Mouse (Mus musculus) thymus, postnatal 10 days (tissue): ENCODE measurements at regions not wholly inside any gene's neighbourhood (a gene's known extent, or its start where the extent isn't known, plus 50 kb on each side); places are given as distances from the start of the nearest gene placed in this dataset.

ENCODE experiments used
- DNase-seq, 2 experiments: peaks; one replicate each; pipeline ENCODE4 v3.0.0; 2021; ENCODE audit warnings: low spot score in 2 of 2

GRCm38 (mm10) chr13:99781616-99782015, 119.3 kb downstream of the Cartpt start:
- no peak for DNase-seq

- no peak for DNase-seq
Measured at GRCm38 (mm10) chr13:99780751-99781460, 120.0 kb downstream of the Cartpt start.

- no peak for DNase-seq
Measured at GRCm38 (mm10) chr13:99778747-99779146, 122.1 kb downstream of the Cartpt start.

DNA sequence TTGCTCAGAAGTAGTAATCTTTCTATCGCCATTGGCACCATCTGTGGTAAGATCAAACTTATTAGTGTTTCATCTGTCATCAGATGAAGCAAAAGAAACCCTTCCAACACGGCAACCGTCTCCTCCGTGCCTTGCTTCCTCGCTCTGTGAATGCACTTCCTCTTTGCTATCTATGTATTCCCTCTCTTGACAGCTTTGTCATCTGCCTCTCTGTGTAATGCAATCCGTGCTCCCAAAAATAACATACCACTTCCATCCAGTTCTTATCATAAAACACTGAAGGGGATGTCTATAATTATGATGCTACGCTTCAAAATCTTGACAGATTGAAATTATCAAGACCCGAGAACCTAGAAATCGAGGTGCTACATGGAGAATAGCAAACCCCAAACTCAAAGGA, 123.2 kb downstream of the Cartpt start:
- DNase-seq: no peak

DNA sequence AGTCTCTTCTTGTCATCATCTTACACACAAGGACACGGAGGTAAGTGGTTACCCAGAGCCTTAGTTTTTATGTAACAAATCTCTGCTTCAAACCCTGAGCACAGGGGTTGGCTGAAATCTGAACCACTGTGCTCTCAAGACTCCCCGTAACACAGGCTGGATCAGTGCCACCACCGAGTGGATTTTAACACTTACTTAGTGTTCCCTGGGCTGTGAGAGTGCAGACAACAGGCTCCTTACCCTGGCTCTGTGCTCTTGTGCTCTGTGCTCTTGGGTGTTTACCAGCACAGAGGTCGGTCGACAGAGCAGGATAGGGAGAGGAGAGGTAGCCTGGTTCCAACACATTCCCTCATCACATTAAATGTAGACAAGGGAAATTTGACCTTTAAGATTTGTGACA, 134.9 kb downstream of the Cartpt start:
- DNase-seq: no peak

- DNase-seq: no peak
Measured at GRCm38 (mm10) chr13:99764764-99765163, 136.1 kb downstream of the Cartpt start.

DNA sequence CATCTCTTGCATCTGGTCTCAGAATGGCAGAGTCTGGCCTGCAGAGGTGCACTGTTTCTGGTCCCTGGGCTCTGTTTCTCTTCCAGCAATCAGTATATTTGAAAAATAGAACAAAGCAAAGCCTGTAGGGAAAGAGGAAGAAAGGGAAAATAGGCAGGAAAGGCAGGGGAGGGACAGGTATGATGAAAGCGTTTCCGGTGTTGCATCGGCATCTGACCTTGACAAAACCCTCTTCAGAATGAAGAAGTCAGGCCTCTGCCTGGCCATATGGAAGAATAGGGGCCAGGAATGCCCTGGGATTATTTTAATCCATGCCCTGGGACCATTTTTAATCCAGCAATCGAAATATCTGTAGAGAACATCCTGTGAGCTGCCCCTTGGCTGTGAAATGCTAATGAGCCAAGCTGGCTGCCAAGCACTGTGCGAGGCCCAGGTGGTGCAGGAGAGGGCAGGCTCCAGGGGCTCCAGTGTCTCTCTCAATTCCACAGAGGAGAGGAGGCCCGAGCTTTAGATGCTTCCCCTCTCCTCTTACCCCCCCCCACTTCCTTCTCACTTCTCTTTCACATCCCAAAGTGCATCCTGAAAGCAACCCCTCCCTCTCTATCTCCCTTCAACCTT, 136.7 kb downstream of the Cartpt start:
- DNase-seq: no peak

- no peak for DNase-seq
Measured at GRCm38 (mm10) chr13:99761843-99762242, 139.0 kb downstream of the Cartpt start.

- DNase-seq: no peak
Measured at GRCm38 (mm10) chr13:99761423-99761822, 139.5 kb downstream of the Cartpt start.

- DNase-seq: no peak
Measured at GRCm38 (mm10) chr13:99760646-99761045, 140.2 kb downstream of the Cartpt start.

DNA sequence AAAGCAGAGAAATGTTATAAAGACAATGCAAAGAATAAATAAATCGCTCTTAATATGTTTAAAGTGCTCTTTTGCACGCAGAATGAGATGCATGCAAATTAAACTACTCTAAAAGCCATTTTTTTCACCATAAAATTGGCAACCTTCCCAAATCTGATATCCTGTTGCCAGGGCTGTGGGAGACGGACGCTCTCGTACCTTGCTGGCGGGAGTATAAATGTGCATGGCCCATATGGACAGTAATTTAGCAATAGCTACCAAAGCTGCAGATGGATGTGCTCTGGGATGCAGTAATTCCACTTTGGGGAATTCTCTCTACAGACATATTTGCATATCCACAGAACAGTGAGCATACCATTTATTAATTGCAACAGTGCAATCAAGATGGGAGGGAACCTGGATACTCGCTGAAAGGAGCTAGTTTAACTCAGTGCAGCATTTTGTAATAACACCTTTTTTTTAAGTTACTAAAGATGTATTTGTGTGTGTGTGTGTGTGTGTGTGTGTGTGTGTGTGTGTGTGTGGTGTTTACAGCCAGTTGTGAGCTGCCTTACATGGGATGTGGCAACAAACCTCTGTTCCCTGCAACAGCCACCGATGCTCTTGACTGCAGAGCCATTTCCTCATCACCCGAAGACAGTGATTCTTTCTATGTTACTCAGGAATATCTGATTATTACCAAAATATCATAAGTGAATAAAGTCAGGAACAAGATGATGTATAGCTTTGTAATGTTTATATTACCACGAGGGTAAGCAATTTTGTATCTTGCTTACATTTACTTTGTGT, 141.4 kb downstream of the Cartpt start:
- no peak for DNase-seq

DNA sequence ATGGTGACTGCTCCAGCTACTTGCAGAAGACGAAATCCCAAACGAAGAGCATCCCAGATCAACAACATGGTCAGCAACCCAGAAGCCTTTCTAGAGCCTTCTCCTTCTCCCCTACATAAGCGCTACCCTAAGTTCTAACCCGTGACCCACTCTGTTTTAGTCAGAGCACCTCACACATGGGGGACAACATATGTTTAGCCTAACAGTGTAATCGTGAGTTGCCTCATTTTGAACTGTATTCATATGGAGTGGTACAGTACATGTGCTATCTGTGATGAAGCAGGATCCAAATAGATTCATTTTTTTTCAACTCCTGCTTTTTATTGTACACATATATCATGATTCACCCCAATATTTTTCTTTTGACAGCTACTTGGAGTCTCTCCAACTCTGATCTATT, 146.2 kb downstream of the Cartpt start:
- DNase-seq: no peak

GRCm38 (mm10) chr13:99754251-99754652, 146.6 kb downstream of the Cartpt start:
- DNase-seq: no peak

GRCm38 (mm10) chr13:99753526-99753925, 147.4 kb downstream of the Cartpt start:
- no peak for DNase-seq

GRCm38 (mm10) chr13:99750729-99751128, 150.2 kb downstream of the Cartpt start:
- DNase-seq: no peak

DNA sequence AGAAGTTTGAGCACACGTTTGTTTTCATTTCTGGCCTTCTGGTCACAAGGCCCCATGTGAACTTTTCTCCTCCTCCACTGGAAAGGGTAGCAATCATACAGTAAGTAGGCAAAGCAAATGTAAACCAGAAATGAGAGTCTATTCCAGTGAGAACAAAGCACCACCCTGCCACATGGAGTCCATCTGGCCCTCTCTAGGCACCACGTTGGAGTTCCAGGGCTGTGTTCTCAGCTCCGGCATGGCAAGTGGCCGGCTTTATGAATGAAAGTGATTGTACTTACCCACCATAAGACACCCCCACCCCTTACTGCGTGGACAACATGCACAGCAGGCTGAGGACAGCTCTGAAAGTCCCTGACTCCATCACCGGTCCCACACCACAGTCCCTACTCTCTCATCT, 151.5 kb downstream of the Cartpt start:
- DNase-seq: no peak

GRCm38 (mm10) chr13:99748128-99748527, 152.8 kb downstream of the Cartpt start:
- no peak for DNase-seq

DNA sequence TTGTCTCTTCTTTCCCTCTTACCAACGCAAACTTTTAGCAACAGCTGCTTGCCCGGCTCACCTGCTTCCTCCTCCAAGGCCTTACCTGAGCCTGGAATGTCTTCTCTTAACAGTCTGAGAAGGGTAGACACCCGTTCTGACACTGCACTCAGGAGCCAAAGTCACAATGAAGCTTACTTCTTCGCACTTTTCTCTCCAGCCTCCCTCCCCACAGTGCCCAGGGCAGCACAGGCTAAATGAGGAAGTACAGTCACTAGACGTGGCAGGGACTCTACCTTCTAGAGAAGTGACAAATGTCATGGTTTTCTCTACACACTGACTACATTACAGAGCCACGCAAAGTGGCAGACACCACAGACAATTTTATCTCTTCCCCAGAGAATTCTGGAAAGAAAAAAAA, 155.4 kb downstream of the Cartpt start:
- DNase-seq: no peak

DNA sequence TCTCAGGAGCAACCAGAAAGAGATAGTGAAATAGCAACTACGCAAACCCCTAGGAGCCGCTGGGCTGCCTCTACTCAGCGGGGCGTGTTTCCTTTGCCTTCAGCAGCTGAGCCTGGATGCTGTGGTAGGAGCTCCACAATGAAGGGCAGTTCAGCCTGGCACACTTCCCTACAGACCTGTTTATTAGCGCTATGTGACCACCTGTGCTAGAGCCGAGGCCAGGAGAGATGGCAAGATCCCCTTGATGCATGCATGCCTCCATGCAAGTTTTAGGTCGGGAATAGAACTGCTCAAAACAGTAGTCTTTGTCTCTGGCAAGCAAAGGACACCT, 156.1 kb downstream of the Cartpt start:
- no peak for DNase-seq

- no peak for DNase-seq
Measured at GRCm38 (mm10) chr13:99743952-99744789, 156.7 kb downstream of the Cartpt start.

GRCm38 (mm10) chr13:99742507-99742906, 158.4 kb downstream of the Cartpt start:
- DNase-seq: no peak

GRCm38 (mm10) chr13:99741981-99742380, 158.9 kb downstream of the Cartpt start:
- DNase-seq: no peak
